In the genomic region with DNA sequence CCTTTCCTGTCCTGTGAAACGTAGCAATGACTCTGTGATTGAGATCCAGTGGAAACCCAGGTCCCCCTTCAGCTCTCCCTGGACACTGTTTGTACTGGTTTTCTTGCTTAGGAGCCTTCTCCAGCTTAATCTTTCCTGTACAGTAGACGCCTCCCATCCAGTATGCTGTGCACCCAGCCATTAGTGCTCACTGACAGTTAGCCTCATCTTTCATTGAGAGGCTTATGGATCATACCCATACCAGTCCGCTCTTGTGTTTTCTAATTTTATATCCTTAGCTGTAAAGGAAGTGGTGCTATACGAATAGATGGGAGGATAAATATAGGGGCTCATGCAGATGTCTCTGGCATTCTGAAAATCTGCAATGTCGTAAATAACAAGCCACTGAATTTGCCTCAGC, we compare ENCODE assay signal across 13 mouse cellular contexts.
DNase-seq lines count a peak whose midpoint lies in the region; ATAC-seq lines count a peak whose summit lies in the region.
"Had no signal": no experiment of that assay in that cellular context is flagged by ENCODE, and none has a peak within 500 bp of the region (broad histone marks: within the 10 kb centered on the region; RNA-seq: fewer than 3 reads in every experiment).

No protein-coding gene starts in this region.

- intact Hi-C loops in heart, postnatal 14 days (cut with DNase I) = no loop called here

- H3K27ac ChIP-seq in heart, embryonic 16.5 days (ENCODE audit: low read length) = 0 out of 2 replicates have a peak overlapping the region, but pooled peaks have one; percentile 21
- H3K27ac ChIP-seq in neural tube, embryonic 11.5 days (ENCODE audit: low read depth, low read length) = no peak overlapping the region
- peak overlapping the region; percentile 0; the same call in 1 of the 2 replicates for H3K27ac ChIP-seq in hindbrain, embryonic 16.5 days (ENCODE audit: low read depth, low read length)
- H3K27ac ChIP-seq in neural tube, embryonic 13.5 days (replicated peaks) = peak overlapping the region; percentile 53
- H3K27ac ChIP-seq: intestine, embryonic 15.5 days had no signal

- 44% methylated on average over 5 of the region's 5 CpGs for WGBS in heart, embryonic 16.5 days
- WGBS in neural tube, embryonic 11.5 days = 65% methylated on average over 5 of the region's 5 CpGs
- WGBS in hindbrain, embryonic 16.5 days = 59% methylated on average over 5 of the region's 5 CpGs
- 41% methylated on average over 5 of the region's 5 CpGs for WGBS in neural tube, embryonic 13.5 days

- peaks cover 22% of the 10 kb centered on the region for H3K4me1 ChIP-seq in heart, embryonic 16.5 days (ENCODE audit: control insufficient read depth, insufficient read depth, low read length)
- H3K4me1 ChIP-seq in neural tube, embryonic 11.5 days (ENCODE audit: control insufficient read depth, insufficient read depth, low read length) = peaks cover 13% of the 10 kb centered on the region
- peaks cover 16% of the 10 kb centered on the region for H3K4me1 ChIP-seq in hindbrain, embryonic 16.5 days (ENCODE audit: control insufficient read depth, insufficient read depth, low read depth, low read length)
- H3K4me1 ChIP-seq in neural tube, embryonic 13.5 days (replicated peaks) = peaks cover 57% of the 10 kb centered on the region

- no peaks in the 10 kb centered on the region for H3K36me3 ChIP-seq in heart, embryonic 16.5 days (ENCODE audit: control insufficient read depth, insufficient read depth)
- H3K36me3 ChIP-seq in neural tube, embryonic 11.5 days (ENCODE audit: control insufficient read depth, insufficient read depth, low read length) = no peaks in the 10 kb centered on the region
- no peaks in the 10 kb centered on the region for H3K36me3 ChIP-seq in hindbrain, embryonic 16.5 days (ENCODE audit: control insufficient read depth, insufficient read depth, low read length)
- no peaks in the 10 kb centered on the region; the same call in 1 of the 2 replicates for H3K36me3 ChIP-seq in neural tube, embryonic 13.5 days
- H3K36me3 ChIP-seq: intestine, embryonic 15.5 days had no signal

- H3K4me3 ChIP-seq in heart, embryonic 16.5 days (ENCODE audit: low read length) = no peak overlapping the region
- H3K4me3 ChIP-seq in neural tube, embryonic 11.5 days (ENCODE audit: low read depth, low read length) = no peak overlapping the region
- no peak overlapping the region for H3K4me3 ChIP-seq in hindbrain, embryonic 16.5 days (ENCODE audit: low read length)
- H3K4me3 ChIP-seq in neural tube, embryonic 13.5 days = peak overlapping the region; percentile 3; the same call in 1 of the 2 replicates
- H3K4me3 ChIP-seq: intestine, embryonic 15.5 days had no signal

- DNase-seq in heart, postnatal 14 days = no peak
- DNase-seq in neural tube, embryonic 11.5 days (ENCODE audit: low spot score) = no peak
- no peak for DNase-seq in neural tube, embryonic 10.5 days (ENCODE audit: extremely low spot score, low spot score)
- DNase-seq in testis, postnatal 10 days (ENCODE audit: low spot score) = no peak
- no peak for DNase-seq in embryo, embryonic 10 days (ENCODE audit: low spot score)
- DNase-seq: adrenal gland, postnatal 10 days; thymus, postnatal 25 days had no signal

- no peaks in the 10 kb centered on the region for H3K27me3 ChIP-seq in heart, embryonic 16.5 days (ENCODE audit: control insufficient read depth, insufficient read depth, low read length)
- H3K27me3 ChIP-seq in neural tube, embryonic 11.5 days (ENCODE audit: control insufficient read depth, insufficient read depth, low read length) = no peaks in the 10 kb centered on the region
- no peaks in the 10 kb centered on the region for H3K27me3 ChIP-seq in hindbrain, embryonic 16.5 days (replicated peaks; ENCODE audit: control insufficient read depth, insufficient read depth, low read length)
- H3K27me3 ChIP-seq in neural tube, embryonic 13.5 days = no peaks in the 10 kb centered on the region
- H3K27me3 ChIP-seq: intestine, embryonic 15.5 days; Patski had no signal

- no peak for ATAC-seq in heart, embryonic 16.5 days (replicated peaks; ENCODE audit: extremely low read depth, insufficient read depth, low FRiP score)
- ATAC-seq in neural tube, embryonic 11.5 days (ENCODE audit: insufficient read depth, low FRiP score, low TSS enrichment) = no peak
- ATAC-seq in hindbrain, embryonic 16.5 days = no peak
- ATAC-seq in neural tube, embryonic 13.5 days (ENCODE audit: low read depth) = no peak; the same call in 1 of the 2 replicates
- ATAC-seq: Patski had no signal

- no peaks in the 10 kb centered on the region for H3K9me3 ChIP-seq in heart, embryonic 16.5 days (replicated peaks; ENCODE audit: control insufficient read depth, low read length)
- H3K9me3 ChIP-seq in neural tube, embryonic 11.5 days (ENCODE audit: control insufficient read depth, low read length) = no peaks in the 10 kb centered on the region
- H3K9me3 ChIP-seq in hindbrain, embryonic 16.5 days (ENCODE audit: control insufficient read depth, low read length) = no peaks in the 10 kb centered on the region
- no peaks in the 10 kb centered on the region for H3K9me3 ChIP-seq in neural tube, embryonic 13.5 days
- H3K9me3 ChIP-seq: intestine, embryonic 15.5 days had no signal

- no peak overlapping the region for H3K4me2 ChIP-seq in heart, embryonic 16.5 days (ENCODE audit: low read depth, low read length)
- 0 out of 2 replicates have a peak overlapping the region, but pooled peaks have one; percentile 5 for H3K4me2 ChIP-seq in neural tube, embryonic 11.5 days (ENCODE audit: low read depth)
- H3K4me2 ChIP-seq in hindbrain, embryonic 16.5 days (ENCODE audit: low read length) = peak overlapping the region; percentile 34
- H3K4me2 ChIP-seq in neural tube, embryonic 13.5 days = peak overlapping the region; percentile 41
- H3K4me2 ChIP-seq: heart, embryonic 11.5 days; intestine, embryonic 15.5 days had no signal

- no peak overlapping the region for H3K9ac ChIP-seq in heart, embryonic 16.5 days (ENCODE audit: low read length)
- no peak overlapping the region for H3K9ac ChIP-seq in neural tube, embryonic 11.5 days (ENCODE audit: low read length)
- no peak overlapping the region for H3K9ac ChIP-seq in hindbrain, embryonic 16.5 days (ENCODE audit: low read depth, low read length)
- H3K9ac ChIP-seq in neural tube, embryonic 13.5 days = peak overlapping the region; percentile 45
- H3K9ac ChIP-seq: intestine, embryonic 15.5 days had no signal
